Mouse (Mus musculus) right cerebral cortex, postnatal 4 days (tissue): ENCODE data around the gene Hist1h2bj.
A peak's percentile ranks its signal among the peaks of the same experiment; 100 is the strongest.
"Not testable (repeated sequence)": the region's sequence is repeated elsewhere in the genome, so short reads cannot be mapped to it uniquely, and the experiment has no call there.

Experiments
- DNase-seq: peaks from one replicate; pipeline ENCODE4 v3.0.0-alpha.2; 2022

The Hist1h2bj gene

GRCm38 (mm10) chr13:22040464-22041141 is 2.4 kb upstream of the Hist1h2bj start:
- DNase-seq, result no peak

- peak; percentile 96 for DNase-seq
Observed at GRCm38 (mm10) chr13:22041142-22041536, 1.9 kb upstream of the Hist1h2bj start, which contains the start of gene Hist1h4i. Gene Hist1h4i (minus strand): TSS chr13:22041362.

- no peak for DNase-seq
Observed at GRCm38 (mm10) chr13:22041651-22042567, 1.1 kb upstream of the Hist1h2bj start.

- no peak for DNase-seq
Observed at GRCm38 (mm10) chr13:22043503-22044431, 753 bp downstream of the Hist1h2bj start.

- DNase-seq, result no peak
Observed at GRCm38 (mm10) chr13:22044432-22045155, 1.6 kb downstream of the Hist1h2bj start.

- no peak for DNase-seq
Observed at GRCm38 (mm10) chr13:22045311-22045710, 2.3 kb downstream of the Hist1h2bj start.

GRCm38 (mm10) chr13:22049041-22049440 is 6.0 kb downstream of the Hist1h2bj start:
- DNase-seq, result no peak

GRCm38 (mm10) chr13:22049737-22050440 is 6.9 kb downstream of the Hist1h2bj start:
- peak; percentile 54 for DNase-seq

- peak; percentile 89 for DNase-seq
Observed at GRCm38 (mm10) chr13:22050591-22051522, 7.8 kb downstream of the Hist1h2bj start.

GRCm38 (mm10) chr13:22051523-22051859 is 8.5 kb downstream of the Hist1h2bj start:
- DNase-seq, result no peak

GRCm38 (mm10) chr13:22053754-22054153 is 10.7 kb downstream of the Hist1h2bj start:
- DNase-seq, result no peak

- DNase-seq, result no peak
Observed at GRCm38 (mm10) chr13:22061422-22061821, 18.4 kb downstream of the Hist1h2bj start.

- DNase-seq, result no peak
Observed at GRCm38 (mm10) chr13:22063468-22063867, 20.5 kb downstream of the Hist1h2bj start.

GRCm38 (mm10) chr13:22084140-22084539 is 41.1 kb downstream of the Hist1h2bj start, which contains the start of gene Vmn1r188:
Gene Vmn1r188 (plus strand): TSS chr13:22084440.
- DNase-seq, result not testable (repeated sequence)
